Mouse (Mus musculus): ENCODE measurements around the gene Ugt8a. TPM values are rescaled to one million over a fixed set of nuclear protein-coding genes. Genes with fewer than 3 reads are reported as not detected.
A peak's percentile ranks its signal among the peaks of the same experiment; 100 is the strongest.

Ugt8a gene
- total and polyA plus RNA-seq, 2 experiments from 2014 or later: 2.2 to 5.4 TPM

DNA sequence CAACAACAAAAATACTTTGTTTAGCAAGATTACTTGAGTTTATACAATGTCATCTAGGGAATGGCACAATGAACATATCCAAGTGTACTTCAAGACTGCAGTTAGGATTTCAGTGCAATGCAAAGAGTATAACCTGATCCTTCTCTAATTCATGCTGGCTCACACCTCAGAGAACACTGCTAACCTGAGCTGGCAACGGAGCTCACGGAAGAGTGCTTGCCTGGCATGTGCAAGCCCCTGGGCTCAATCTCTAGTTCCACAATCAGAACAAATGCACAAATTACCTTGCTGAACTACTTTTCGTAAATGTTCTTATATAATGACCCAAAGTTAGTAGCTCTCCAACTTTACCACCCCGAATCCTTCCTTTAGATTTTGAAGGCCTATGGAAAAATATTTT, 68.5 kb downstream of the Ugt8a start:
- ATAC-seq (no peak), DNase-seq (no peak)
- Histone ChIP-seq H3K27me3 (ENCODE audit: insufficient read depth, low read length) (no peaks in the 10 kb centered on the region), H3K4me2 (ENCODE audit: low read depth) (no peak overlapping the region), H3K36me3 (ENCODE audit: insufficient read depth) (no peaks in the 10 kb centered on the region), H3K27ac (ENCODE audit: low read depth, low read length) (no peak overlapping the region), H3K4me1 (ENCODE audit: insufficient read depth) (no peaks in the 10 kb centered on the region), H3K9me3 (ENCODE audit: low read length) (no peaks in the 10 kb centered on the region), H3K4me3 (ENCODE audit: low read depth, low read length) (no peak overlapping the region), H3K9ac (no peak overlapping the region)
- 97% methylated on average over 4 of the region's 4 CpGs for WGBS
- TF ChIP-seq CTCF (IDR thresholded peaks at IDR 0.05; ENCODE audit: low read depth): no peak

DNA sequence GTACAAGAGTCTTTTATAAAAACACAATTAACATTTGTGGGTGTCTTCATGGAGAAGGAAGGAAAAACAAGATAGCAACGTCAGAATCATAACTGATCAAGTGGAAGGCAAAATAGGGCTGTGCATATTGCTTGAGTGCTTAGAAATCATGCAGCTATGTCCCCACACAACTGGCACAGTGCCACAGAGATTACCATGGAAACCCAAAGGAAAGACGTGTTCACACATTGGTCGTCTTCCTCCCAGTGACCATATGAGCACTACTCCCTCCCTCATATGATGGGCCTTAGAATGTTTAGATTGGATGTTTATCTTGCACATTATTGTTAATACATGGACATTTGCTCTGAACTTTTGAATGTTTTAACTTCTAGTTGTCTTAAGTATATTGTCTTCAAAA, 76.8 kb downstream of the Ugt8a start:
- Histone ChIP-seq H3K36me3 (ENCODE audit: insufficient read depth) (no peaks in the 10 kb centered on the region), H3K9me3 (ENCODE audit: low read length) (no peaks in the 10 kb centered on the region), H3K9ac (no peak overlapping the region), H3K27ac (ENCODE audit: low read depth, low read length) (no peak overlapping the region), H3K4me3 (ENCODE audit: low read depth, low read length) (no peak overlapping the region), H3K4me1 (ENCODE audit: insufficient read depth) (no peaks in the 10 kb centered on the region), H3K4me2 (ENCODE audit: low read depth) (no peak overlapping the region), H3K27me3 (ENCODE audit: insufficient read depth, low read length) (no peaks in the 10 kb centered on the region)
- WGBS: 43% methylated on average over 3 of the region's 3 CpGs
- TF ChIP-seq CTCF (IDR thresholded peaks at IDR 0.05; ENCODE audit: low read depth): no peak
- ATAC-seq: peak; percentile 48; the same call in 1 of the 2 replicates
- peak; percentile 23 for DNase-seq

DNA sequence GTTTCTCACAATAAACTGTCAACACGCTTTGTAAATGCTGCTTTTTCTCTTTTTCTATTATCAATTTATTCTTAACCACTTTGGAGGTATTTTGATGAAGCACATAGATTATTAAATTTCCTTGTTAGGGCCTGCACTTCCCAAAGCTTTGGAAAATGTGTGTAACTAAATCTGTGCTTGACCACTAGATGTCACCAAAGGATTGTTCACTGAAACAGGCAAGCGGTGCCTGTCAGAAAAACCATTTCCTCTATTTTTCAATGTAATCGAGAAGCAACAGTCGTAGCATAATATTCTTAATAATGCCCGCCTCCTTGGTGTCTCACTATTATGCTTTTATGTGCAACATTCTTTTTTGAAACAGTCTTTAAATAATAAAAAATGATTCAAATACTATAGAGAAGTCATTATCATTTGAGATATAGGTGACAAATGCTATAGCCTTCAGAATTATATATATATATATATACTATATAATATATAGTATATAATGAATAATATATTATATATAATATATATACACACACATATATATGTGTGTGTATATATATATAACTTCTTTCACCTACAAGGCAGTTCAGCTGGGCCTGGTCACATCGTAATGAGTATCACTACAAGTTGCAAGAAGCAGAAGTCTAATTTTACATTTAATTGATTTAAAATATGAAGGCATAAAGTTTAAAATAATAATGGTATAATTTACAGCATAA, 89.1 kb downstream of the Ugt8a start:
- WGBS: 19% methylated on average over 6 of the region's 6 CpGs
- Histone ChIP-seq H3K9ac (no peak overlapping the region), H3K36me3 (ENCODE audit: insufficient read depth) (no peaks in the 10 kb centered on the region), H3K27ac (ENCODE audit: low read depth, low read length) (no peak overlapping the region), H3K27me3 (ENCODE audit: insufficient read depth, low read length) (no peaks in the 10 kb centered on the region), H3K9me3 (ENCODE audit: low read length) (no peaks in the 10 kb centered on the region), H3K4me1 (ENCODE audit: insufficient read depth) (no peaks in the 10 kb centered on the region), H3K4me3 (ENCODE audit: low read depth, low read length) (no peak overlapping the region), H3K4me2 (ENCODE audit: low read depth) (no peak overlapping the region)
- peak; percentile 91 for TF ChIP-seq CTCF (IDR thresholded peaks at IDR 0.05; ENCODE audit: low read depth)
- ATAC-seq (peak; percentile 78), DNase-seq (peak; percentile 79)

DNA sequence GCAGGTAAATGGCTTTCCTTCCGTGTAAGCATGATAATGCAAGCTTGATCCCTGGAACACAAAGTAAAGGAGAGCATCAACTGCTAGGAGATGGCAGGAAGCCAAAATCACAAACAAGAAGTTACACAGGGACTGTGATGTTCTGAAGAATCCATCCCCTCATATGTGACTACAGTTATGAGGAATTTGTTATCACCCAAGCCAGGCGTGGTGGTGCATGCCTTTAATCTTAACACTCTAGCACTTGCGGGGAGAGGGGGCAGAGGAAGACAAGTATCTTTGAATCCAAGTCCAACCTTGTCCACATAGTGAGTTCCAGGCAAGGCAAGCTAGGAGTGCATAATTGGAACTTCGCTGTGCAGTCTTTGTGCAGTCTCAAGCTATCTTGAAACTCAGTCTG, 110.4 kb downstream of the Ugt8a start:
- no peak for TF ChIP-seq CTCF (IDR thresholded peaks at IDR 0.05; ENCODE audit: low read depth)

GRCm38 (mm10) chr3:125827256-125827655, 111.2 kb downstream of the Ugt8a start:
- Histone ChIP-seq H3K27me3 (ENCODE audit: insufficient read depth, low read length) (no peaks in the 10 kb centered on the region), H3K9me3 (ENCODE audit: low read length) (no peaks in the 10 kb centered on the region), H3K4me2 (ENCODE audit: low read depth) (no peak overlapping the region), H3K9ac (no peak overlapping the region), H3K36me3 (ENCODE audit: insufficient read depth) (no peaks in the 10 kb centered on the region), H3K4me1 (ENCODE audit: insufficient read depth) (no peaks in the 10 kb centered on the region), H3K27ac (ENCODE audit: low read depth, low read length) (no peak overlapping the region), H3K4me3 (ENCODE audit: low read depth, low read length) (no peak overlapping the region)
- no peak for ATAC-seq
- 77% methylated on average over 4 of the region's 4 CpGs for WGBS
- TF ChIP-seq CTCF (IDR thresholded peaks at IDR 0.05; ENCODE audit: low read depth): no peak
- DNase-seq: no peak

More for the DNA sequence above, 110.4 kb downstream of the Ugt8a start:
- no peaks in the 10 kb centered on the region for H3K27me3 ChIP-seq (ENCODE audit: insufficient read depth, low read length)
- ATAC-seq (no peak), DNase-seq (no peak)
- H3K9ac ChIP-seq: no peak overlapping the region
- WGBS: 73% methylated on average over 4 of the region's 4 CpGs
- H3K4me2 ChIP-seq (ENCODE audit: low read depth): no peak overlapping the region
- H3K9me3 ChIP-seq (ENCODE audit: low read length): no peaks in the 10 kb centered on the region
- no peaks in the 10 kb centered on the region for H3K4me1 ChIP-seq (ENCODE audit: insufficient read depth)
- no peaks in the 10 kb centered on the region for H3K36me3 ChIP-seq (ENCODE audit: insufficient read depth)
- no peak overlapping the region for H3K4me3 ChIP-seq (ENCODE audit: low read depth, low read length)
- no peak overlapping the region for H3K27ac ChIP-seq (ENCODE audit: low read depth, low read length)

DNA sequence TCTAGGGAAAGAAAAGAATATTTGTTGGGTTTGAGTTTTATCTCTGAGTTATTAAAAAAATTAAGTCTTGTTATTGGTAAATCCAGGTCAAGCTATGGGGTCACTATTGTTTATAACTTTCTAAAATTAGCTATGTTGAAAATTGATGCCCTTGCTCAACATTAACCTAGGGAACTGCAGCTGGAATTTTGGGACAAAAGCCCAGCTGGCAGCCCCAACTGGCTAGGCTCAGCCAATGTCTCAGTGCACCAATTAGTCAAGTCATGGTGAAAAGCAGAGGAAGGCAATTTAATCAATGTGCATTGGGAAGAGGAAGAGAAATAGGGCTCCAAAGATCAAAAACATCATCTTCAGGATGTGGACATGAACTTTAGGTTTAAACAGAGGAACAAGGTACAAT, 118.7 kb downstream of the Ugt8a start:
- TF ChIP-seq CTCF (IDR thresholded peaks at IDR 0.05; ENCODE audit: low read depth): no peak
- Histone ChIP-seq H3K27me3 (ENCODE audit: insufficient read depth, low read length) (no peaks in the 10 kb centered on the region), H3K4me1 (ENCODE audit: insufficient read depth) (no peaks in the 10 kb centered on the region), H3K4me3 (ENCODE audit: low read depth, low read length) (no peak overlapping the region), H3K27ac (ENCODE audit: low read depth, low read length) (no peak overlapping the region), H3K4me2 (ENCODE audit: low read depth) (no peak overlapping the region), H3K9ac (no peak overlapping the region), H3K9me3 (ENCODE audit: low read length) (no peaks in the 10 kb centered on the region), H3K36me3 (ENCODE audit: insufficient read depth) (no peaks in the 10 kb centered on the region)
- DNase-seq (no peak), ATAC-seq (no peak)

All from forebrain, postnatal 0 days (tissue).